Mouse (Mus musculus) liver, adult (tissue): ENCODE data around the gene Cox6a2.

Source experiments
- GATA4 ChIP-seq: IDR thresholded peaks from 2 replicates; pipeline ENCODE4 v1.6.1; 2014; ENCODE audit warnings: mild to moderate bottlenecking, low read length; ENCODE audit not compliant: insufficient replicate concordance

Gene Cox6a2

DNA sequence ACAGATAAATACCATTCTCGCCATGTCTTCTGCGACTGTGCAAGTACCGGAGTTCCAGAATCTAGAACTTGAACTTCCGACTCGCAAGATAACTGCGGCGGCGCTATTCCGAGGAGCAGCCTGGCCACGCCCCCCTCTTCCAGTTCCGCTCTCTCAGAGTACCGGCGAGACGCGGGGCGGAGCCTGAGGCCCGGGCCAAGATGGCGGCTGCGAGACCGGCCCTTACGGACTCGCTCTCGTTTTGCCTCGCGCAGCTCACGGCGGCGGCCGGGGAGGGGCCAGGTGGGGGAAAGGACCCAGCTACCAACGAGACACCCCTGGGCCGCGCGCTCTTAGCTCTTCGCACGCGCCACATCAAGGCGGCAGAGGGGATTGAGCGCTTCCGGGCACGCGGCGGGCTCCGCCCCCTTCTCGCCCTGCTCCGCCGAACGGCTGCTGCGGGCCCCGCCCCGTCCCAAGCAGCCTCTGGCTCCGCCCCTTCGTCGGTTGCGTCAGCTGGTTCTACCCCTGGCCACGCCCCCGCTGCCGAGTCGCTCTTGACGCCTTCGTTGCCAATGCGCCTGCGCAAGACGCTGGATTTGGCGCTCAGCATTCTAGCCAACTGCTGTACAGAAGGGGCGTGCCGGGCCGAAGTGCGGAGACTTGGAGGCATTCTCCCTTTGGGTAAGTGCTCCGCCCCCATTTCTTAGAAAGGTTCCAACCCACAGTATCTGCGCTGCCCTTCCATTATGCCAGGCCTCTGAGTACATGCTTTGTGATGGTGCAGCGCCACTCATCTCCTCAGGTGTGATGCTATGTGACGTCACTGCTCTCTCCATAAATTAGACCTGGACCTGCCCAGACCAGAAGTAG, 32.0 kb upstream of the Cox6a2 start, which contains the start of gene 9130023H24Rik:
TSS of gene 9130023H24Rik (minus strand) at position 105 of the 852 bp plus-strand sequence.
- peak; percentile 81; the same call in 1 of the 2 replicates for TF ChIP-seq GATA4

DNA sequence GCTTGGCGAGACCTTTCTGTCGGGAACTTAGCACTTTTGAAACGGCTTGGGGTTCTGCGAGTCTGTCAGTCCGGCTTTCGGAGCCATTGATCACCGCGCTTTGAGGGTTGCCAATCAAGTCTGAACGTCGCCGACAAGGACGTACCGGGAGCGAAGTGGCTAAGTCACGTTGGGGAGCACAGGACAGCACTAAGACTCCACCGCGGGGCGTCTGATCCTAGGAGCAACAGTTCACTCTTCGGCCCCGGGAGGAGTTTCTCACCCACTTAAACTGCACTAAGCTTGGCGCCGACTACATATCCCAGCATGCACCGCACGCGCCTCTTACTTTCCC, 31.4 kb upstream of the Cox6a2 start:
- TF ChIP-seq GATA4 = no peak

DNA sequence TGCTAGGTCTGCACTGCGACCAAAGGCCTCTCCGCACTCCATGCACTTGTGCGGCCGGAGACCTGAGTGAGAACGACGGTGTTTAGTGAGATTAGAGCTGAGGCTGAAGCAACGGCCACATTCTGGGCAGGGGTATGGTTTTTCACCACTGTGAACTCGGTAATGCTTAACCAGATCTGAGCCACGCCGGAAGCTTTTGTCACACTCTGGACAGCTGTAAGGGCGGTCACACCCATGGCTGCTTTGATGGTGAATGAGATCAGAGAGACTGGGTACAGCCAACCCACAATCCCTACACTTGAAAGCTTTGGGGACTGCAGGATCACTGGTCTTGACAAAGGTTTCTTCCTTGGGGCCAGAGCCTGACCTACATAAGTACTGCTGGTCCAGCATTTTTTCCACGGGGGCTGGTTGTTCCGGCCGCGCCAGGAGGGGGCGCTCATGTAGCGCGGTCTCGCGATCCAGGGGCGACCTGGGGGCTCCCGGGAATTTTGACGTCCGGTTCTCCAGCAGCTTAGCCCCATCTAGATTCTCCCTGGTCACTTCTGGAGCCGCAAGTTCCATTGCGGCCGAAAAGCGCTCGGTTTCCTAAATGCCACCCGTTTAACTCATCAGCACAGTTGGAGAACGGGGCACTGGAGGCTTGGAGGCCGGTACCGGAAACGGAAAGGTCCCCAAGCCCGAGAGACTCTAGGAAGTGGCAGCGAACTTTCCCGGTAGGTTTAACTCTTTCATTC, 30.8 kb upstream of the Cox6a2 start, which contains the start of gene Armc5:
TSS of gene Armc5 (plus strand) at position 487 of the 737 bp plus-strand sequence.
- TF ChIP-seq GATA4 = no peak; the same call in 1 of the 2 replicates

DNA sequence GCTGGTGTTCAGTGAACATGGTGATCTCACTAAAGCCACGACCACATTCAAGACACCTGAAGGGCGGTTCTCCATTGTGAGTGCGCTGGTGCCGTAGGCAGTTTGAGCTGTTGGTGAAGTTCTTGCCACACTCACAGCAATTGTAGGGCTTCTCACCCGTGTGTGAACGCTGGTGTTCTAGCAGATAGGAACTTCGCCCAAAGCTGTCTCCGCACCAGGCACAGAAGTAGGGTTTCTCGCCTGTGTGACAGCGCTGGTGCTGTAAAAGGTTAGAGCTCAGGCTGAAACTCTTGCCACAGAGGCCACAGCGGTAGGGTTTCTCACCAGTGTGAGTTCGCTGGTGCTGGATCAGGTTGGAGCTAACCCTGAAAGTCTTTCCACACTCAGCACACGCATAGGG, 30.2 kb upstream of the Cox6a2 start:
- no peak for TF ChIP-seq GATA4

DNA sequence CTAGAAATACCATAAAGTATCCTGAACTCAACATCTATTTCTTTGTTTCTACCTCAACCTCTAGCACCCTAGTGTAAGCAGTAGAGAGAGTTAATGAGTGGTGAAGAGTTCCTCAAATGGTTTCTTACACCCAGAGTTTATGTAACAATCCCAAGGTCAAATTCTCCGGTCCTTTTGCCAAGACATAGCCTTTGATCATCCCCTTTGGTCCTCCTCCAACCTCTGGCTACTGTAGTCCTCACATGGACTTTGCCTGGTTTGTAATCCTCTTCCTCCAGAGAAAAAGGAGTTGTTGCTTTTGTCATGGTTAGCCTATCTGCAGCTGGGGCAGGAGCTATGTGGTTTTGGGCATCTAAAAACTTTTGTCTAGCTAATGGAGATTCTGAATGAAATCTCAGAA, 29.3 kb upstream of the Cox6a2 start:
- TF ChIP-seq GATA4 = no peak

DNA sequence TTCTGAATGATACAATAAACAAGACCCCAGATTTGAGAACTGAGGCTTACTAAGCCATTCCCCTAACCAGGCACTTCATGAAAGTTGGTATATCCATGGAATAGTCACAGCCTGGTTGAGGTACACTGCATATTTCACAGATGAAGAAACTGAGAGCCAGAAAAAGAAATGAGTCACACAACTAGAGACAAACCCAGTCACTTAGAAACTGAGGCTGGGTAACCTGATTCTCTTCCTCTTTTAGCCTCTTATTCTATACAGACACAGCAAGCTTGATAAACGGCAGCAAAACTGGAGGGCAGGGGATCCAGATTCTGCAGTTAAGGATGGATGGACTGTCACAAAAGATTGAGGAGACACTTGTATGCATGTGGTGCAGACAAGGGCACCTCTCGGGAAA, 28.6 kb upstream of the Cox6a2 start:
- TF ChIP-seq GATA4 = no peak

DNA sequence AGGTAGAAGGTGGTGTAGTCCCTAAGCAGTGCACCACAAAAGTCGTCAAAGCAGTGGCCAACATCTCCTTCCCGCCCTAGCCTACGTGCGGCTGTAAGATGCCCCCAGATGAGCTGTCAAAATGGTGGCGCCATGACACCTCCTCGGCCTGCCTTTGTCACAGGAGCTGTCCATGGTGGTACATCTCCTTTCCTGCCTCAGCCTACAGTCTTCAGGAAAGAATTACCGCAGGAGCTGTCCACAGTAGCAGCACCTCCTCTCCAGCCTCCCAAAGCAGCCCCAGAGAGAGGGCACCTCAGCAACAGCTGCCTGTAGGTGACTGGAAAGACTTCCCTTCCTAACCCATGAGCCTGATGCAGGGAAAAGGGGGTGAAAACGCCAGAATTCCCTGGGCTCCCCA, 25.6 kb upstream of the Cox6a2 start:
- no peak for TF ChIP-seq GATA4

DNA sequence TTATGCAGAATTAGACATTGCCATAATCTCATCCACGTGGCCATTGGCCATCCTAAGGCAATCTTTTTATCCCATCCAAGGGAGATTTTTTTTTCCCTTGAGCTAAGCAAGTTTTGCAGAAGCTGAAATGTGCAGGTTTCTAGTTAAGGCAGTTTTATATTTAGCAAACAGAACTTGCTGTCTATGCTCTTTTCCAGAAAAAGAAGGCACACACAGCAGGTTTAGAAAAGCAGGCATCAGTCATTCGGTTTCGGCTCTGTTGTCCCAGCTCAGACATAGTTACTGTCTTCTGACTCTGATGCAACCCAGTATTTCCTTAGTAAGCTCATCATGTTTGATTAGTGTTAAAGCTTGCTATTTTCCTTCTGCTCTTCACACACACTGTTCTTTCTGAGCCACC, 14.7 kb upstream of the Cox6a2 start:
- TF ChIP-seq GATA4 = no peak

DNA sequence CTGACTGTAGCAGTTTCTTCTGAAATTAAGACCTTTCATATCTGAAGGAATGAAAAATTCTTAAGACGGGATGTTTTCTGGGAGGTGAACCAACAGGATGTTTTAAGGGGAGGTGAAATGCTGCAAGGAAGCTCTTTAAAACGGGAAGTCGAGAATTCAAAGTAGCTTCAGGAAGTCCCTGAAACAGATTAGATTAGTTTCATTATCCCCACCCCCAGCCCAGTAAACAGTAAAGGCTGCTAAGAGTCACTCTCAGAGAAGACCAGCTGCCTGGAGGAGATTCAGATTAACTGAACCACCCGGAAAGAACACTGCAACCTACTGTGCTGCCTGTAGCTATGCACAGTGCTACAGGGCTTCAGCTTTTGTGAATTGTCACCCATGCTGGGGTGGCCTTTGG, 13.8 kb upstream of the Cox6a2 start:
- no peak for TF ChIP-seq GATA4

DNA sequence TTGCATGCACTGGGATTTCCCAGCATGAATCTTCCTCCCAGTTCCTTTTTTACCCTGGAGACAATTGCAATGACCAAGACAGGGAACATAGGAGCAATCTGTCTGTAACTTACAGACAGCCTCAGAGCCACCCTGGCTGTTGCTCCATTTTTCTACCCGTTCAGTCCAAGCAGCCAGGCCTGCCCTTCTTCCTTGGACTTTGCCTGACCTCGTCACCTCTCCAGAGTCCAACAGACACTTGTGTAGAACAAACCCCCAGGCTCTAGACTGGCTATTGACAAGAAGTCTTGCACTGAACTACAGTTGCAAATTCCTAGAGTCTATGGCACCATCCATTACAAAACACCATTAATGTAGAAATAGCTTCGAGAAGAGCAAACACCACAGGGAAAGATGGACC, 3.6 kb upstream of the Cox6a2 start:
- no peak for TF ChIP-seq GATA4

DNA sequence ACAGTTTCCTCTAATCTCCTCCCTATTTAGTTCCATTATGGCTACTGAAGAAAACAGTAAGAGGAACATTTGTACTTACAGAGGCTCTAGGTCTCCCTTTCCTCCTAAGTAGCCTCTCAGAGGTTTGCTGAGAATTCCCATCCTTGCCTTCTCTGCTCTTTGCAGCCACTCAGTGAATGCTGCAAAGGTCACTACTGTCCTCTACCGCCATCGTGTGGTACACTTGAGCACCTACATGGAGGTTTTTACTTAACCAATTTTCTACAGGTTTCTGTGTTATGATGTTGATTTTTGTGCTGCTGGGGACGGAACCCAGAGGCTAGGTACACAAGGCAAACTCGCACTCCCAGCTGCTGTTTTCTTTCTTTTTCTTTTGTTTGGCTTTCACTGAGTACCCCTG, 2.0 kb upstream of the Cox6a2 start:
- TF ChIP-seq GATA4 = no peak

DNA sequence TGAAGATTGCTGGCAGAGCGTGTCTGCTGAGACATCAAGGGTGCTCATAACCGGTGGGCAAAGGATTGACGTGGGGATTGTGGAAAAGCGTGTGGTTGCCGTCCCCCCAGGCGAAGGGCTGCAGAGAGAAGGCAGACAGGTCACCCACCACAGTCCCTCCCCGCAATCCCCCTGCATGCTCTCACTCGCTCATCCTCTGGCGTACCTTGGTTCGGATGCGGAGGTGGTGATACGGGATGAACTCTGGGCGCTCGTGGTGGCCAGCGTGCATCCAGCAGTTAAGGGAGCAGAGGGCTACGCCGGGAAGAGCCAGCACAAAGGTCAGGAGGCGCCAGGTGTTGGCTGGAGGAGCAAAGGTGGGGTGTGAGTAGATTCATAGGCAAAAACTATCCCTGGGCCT, 492 bp downstream of the Cox6a2 start:
- no peak for TF ChIP-seq GATA4

DNA sequence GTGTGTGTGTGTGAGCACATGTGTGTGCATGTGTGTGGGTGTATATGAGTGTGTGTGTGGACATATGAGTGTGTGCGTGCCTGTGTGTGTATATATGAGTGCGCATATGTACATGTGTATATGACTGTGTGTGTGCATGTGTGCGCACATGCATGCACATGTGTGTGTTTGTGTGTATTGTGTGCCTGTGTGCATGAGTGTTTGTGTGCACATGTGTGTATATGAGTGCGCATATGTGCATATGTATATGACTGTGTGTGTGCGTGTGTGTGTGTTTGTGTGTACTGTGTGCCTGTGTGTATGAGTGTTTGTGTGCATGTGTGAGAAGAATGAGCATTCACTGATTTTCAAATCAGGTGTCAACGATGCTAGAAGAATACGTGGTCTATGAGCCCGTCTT, 2.0 kb downstream of the Cox6a2 start:
- no peak for TF ChIP-seq GATA4

DNA sequence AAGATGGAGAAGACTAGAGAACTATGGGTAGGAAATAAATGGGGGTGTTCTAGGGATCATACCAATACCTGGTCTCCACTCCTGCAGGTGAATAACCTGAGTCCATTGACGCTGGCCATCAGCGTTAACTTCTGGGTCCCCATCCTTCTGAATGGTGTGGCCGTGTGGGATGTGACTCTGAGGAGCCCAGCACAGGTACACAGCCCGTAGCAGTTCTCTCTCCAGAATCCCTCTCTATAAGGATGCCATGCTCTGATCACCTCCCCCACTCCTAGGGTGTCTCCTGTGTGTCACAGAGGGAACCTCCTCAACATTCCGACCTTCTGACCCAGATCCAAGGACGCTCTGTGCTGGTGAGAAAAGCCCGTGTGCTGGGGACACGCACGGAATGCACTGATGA, 3.1 kb downstream of the Cox6a2 start:
- TF ChIP-seq GATA4 = no peak

DNA sequence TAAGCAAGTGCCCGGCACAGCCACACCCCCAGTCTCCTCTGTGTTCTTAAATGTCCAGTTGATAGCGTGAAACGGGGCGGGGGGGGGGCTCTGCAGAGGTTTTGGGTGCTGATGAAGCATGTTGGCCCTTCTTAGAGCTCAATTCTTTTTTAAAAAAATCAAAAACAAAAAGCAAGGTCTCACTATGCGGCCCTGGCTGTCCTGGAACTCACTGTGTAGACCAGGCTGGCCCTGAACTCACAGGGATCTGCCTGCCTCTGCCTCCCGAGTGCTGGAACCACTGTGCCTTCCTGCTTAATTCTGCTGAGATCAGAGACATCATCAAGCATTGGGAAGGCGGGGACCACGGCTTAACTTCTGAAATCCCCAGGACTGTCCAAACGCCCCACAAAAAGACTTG, 4.6 kb downstream of the Cox6a2 start:
- no peak for TF ChIP-seq GATA4

DNA sequence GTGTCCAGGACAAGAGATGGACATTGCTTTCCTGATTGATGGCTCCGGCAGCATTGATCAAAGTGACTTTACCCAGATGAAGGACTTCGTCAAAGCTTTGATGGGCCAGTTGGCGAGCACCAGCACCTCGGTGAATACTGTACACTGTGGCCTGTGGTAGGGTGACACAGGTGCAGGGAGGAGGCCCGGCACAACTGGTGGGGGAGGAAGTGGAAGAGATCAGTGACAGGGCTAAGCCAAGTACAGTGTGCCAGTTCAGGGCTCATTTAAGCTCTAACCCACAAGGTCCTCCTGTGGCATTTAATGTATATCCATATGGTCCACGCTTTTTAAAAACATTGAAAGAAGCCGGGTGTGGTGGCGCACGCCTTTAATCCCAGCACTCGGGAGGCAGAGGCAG, 24.5 kb downstream of the Cox6a2 start:
- no peak for TF ChIP-seq GATA4
